Mouse (Mus musculus): ENCODE measurements around the gene Foxb2.

Foxb2 gene

GRCm38 (mm10) chr19:16825228-16825627 lies 48.4 kb downstream of the Foxb2 start:
- no peak for DNase-seq (ENCODE audit: low read depth, low spot score)
